Mouse (Mus musculus): Measurements from ENCODE around the gene Tmod3.
"Not testable (repeated sequence)": the region's sequence is repeated elsewhere in the genome, so short reads cannot be mapped to it uniquely, and the experiment has no call there.

Tmod3 gene

GRCm38 (mm10) chr9:75558360-75558759 lies 1.1 kb downstream of the Tmod3 start:
- no peak for DNase-seq (ENCODE audit: low spot score)

- no peak for DNase-seq (ENCODE audit: low spot score)
These were observed 5.7 kb downstream of the Tmod3 start for GRCm38 (mm10) chr9:75553719-75554118.

GRCm38 (mm10) chr9:75551342-75551741 lies 8.1 kb downstream of the Tmod3 start:
- DNase-seq (ENCODE audit: low spot score), result no peak

- DNase-seq (ENCODE audit: low spot score), result no peak
These were observed 10.4 kb downstream of the Tmod3 start for GRCm38 (mm10) chr9:75549010-75549409.

- DNase-seq (ENCODE audit: low spot score), result peak; percentile 71
These were observed 12.4 kb downstream of the Tmod3 start for GRCm38 (mm10) chr9:75546885-75547553.

GRCm38 (mm10) chr9:75545514-75545913 lies 13.9 kb downstream of the Tmod3 start:
- no peak for DNase-seq (ENCODE audit: low spot score)

GRCm38 (mm10) chr9:75541497-75541896 lies 18.0 kb downstream of the Tmod3 start:
- DNase-seq (ENCODE audit: low spot score), result no peak

GRCm38 (mm10) chr9:75536422-75536821 lies 23.0 kb downstream of the Tmod3 start:
- no peak for DNase-seq (ENCODE audit: low spot score)

- no peak for DNase-seq (ENCODE audit: low spot score)
These were observed 25.0 kb downstream of the Tmod3 start for GRCm38 (mm10) chr9:75534431-75534962.

- DNase-seq (ENCODE audit: low spot score), result not testable (repeated sequence)
These were observed 26.5 kb downstream of the Tmod3 start for GRCm38 (mm10) chr9:75532989-75533388.

GRCm38 (mm10) chr9:75532461-75532860 lies 27.0 kb downstream of the Tmod3 start:
- DNase-seq (ENCODE audit: low spot score), result no peak

- no peak for DNase-seq (ENCODE audit: low spot score)
These were observed 30.1 kb downstream of the Tmod3 start for GRCm38 (mm10) chr9:75529358-75529757.

GRCm38 (mm10) chr9:75528096-75528495 lies 31.4 kb downstream of the Tmod3 start:
- no peak for DNase-seq (ENCODE audit: low spot score)

- peak; percentile 65 for DNase-seq (ENCODE audit: low spot score)
These were observed 31.9 kb downstream of the Tmod3 start for GRCm38 (mm10) chr9:75527368-75528059.

- no peak for DNase-seq (ENCODE audit: low spot score)
These were observed 35.8 kb downstream of the Tmod3 start for GRCm38 (mm10) chr9:75523646-75524045.

- DNase-seq (ENCODE audit: low spot score), result no peak
These were observed 37.2 kb downstream of the Tmod3 start for GRCm38 (mm10) chr9:75522217-75522616.

- peak; percentile 51 for DNase-seq (ENCODE audit: low spot score)
These were observed 37.7 kb downstream of the Tmod3 start for GRCm38 (mm10) chr9:75521788-75522187.

GRCm38 (mm10) chr9:75520940-75521339 lies 38.5 kb downstream of the Tmod3 start:
- no peak for DNase-seq (ENCODE audit: low spot score)

- no peak for DNase-seq (ENCODE audit: low spot score)
These were observed 41.7 kb downstream of the Tmod3 start for GRCm38 (mm10) chr9:75517751-75518150.

GRCm38 (mm10) chr9:75515464-75516113 lies 43.9 kb downstream of the Tmod3 start:
- peak; percentile 40 for DNase-seq (ENCODE audit: low spot score)

GRCm38 (mm10) chr9:75511236-75511939 lies 48.1 kb downstream of the Tmod3 start:
- no peak for DNase-seq (ENCODE audit: low spot score)

- DNase-seq (ENCODE audit: low spot score), result no peak
These were observed 55.1 kb downstream of the Tmod3 start for GRCm38 (mm10) chr9:75504311-75504710.
